Mouse (Mus musculus): Measurements from ENCODE around the gene Smyd2. TPM values are rescaled to one million over a fixed set of nuclear protein-coding genes. Genes with fewer than 3 reads are reported as not detected.

Gene Smyd2
- polyA plus RNA-seq, 1 experiment = 91.0 TPM

DNA sequence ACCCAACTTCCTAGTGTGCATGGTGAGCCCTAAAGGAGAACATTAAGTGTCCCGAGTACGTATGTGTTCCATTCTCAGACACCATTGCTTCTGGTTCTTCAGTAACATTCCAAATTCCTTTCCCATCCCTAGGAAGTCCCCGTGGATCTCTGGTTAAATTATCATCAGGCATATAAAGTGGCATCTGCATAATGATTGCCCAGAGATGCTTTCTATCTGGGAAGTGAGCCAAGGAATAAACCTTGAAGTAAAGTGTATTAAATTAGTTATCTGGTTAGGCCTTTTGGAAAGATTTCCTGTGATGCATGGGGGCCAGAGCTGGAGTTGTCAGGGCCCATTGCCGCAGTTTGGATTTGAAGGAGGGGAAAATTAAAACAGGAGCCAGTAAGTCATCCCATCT is 50.1 kb downstream of the Smyd2 start:
- Histone ChIP-seq H3ac (ENCODE audit: control insufficient read depth, insufficient read length, low read depth) (no peak overlapping the region), H3K27me3 (ENCODE audit: control insufficient read depth, insufficient read depth, insufficient read length) (no peaks in the 10 kb centered on the region), H3K4me3 (ENCODE audit: insufficient read depth, poor library complexity, severe bottlenecking) (no peak overlapping the region), H3K79me3 (ENCODE audit: low read depth) (no peaks in the 10 kb centered on the region), H3K36me3 (ENCODE audit: control insufficient read depth, insufficient read depth) (peaks cover 27% of the 10 kb centered on the region), H3K79me2 (ENCODE audit: control insufficient read depth, insufficient read depth) (no peaks in the 10 kb centered on the region)
- no peak for TF ChIP-seq CTCF (IDR thresholded peaks at IDR 0.05; ENCODE audit: control insufficient read depth, insufficient read depth, insufficient read length)
- no peak for TF ChIP-seq MAX (IDR thresholded peaks at IDR 0.05)
- no peak for TF ChIP-seq CEBPB (IDR thresholded peaks at IDR 0.05; ENCODE audit: low read depth)
- no peak for TF ChIP-seq MYOD1 (IDR thresholded peaks at IDR 0.05; ENCODE audit: control insufficient read depth, insufficient read length, low read depth)
- no peak for TF ChIP-seq FOSL1 (IDR thresholded peaks at IDR 0.05; ENCODE audit: insufficient read depth, low read length, poor library complexity, severe bottlenecking)
- no peak for TF ChIP-seq USF1 (IDR thresholded peaks at IDR 0.05; ENCODE audit: low read depth)
- TF ChIP-seq MYOG (IDR thresholded peaks at IDR 0.05; ENCODE audit: control insufficient read depth, extremely low read depth, insufficient read length) = no peak

DNA sequence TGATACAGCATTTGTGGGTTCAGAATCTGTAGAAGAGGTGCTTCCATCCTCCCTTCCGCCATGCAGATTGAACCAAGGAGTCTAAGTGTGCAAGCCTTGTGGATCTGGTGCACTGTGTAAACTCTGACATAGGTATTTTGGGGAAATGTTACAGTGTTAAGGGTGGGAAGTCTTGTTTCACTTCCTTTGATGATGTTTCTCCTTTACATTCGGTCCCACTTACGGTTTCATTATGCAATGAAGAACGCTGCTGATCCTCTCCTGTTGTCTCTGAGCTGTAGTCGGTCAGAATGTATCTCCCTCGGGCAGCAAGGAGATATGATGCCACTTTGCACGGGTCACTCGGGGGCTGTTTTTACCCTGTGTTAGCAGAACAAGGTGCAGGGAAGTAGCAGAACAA is 50.5 kb downstream of the Smyd2 start:
- Histone ChIP-seq H3K27me3 (ENCODE audit: control insufficient read depth, insufficient read depth, insufficient read length) (no peaks in the 10 kb centered on the region), H3K79me3 (ENCODE audit: low read depth) (no peaks in the 10 kb centered on the region), H3K79me2 (ENCODE audit: control insufficient read depth, insufficient read depth) (no peaks in the 10 kb centered on the region), H3K36me3 (ENCODE audit: control insufficient read depth, insufficient read depth) (peaks cover 25% of the 10 kb centered on the region), H3K4me3 (ENCODE audit: insufficient read depth, poor library complexity, severe bottlenecking) (no peak overlapping the region), H3ac (ENCODE audit: control insufficient read depth, insufficient read length, low read depth) (no peak overlapping the region)
- TF ChIP-seq CTCF (IDR thresholded peaks at IDR 0.05; ENCODE audit: control insufficient read depth, insufficient read depth, insufficient read length) (no peak), MYOG (IDR thresholded peaks at IDR 0.05; ENCODE audit: control insufficient read depth, extremely low read depth, insufficient read length) (no peak), USF1 (IDR thresholded peaks at IDR 0.05; ENCODE audit: low read depth) (no peak), MYOD1 (IDR thresholded peaks at IDR 0.05; ENCODE audit: control insufficient read depth, insufficient read length, low read depth) (no peak), FOSL1 (IDR thresholded peaks at IDR 0.05; ENCODE audit: insufficient read depth, low read length, poor library complexity, severe bottlenecking) (no peak), CEBPB (IDR thresholded peaks at IDR 0.05; ENCODE audit: low read depth) (no peak), MAX (IDR thresholded peaks at IDR 0.05) (no peak)

DNA sequence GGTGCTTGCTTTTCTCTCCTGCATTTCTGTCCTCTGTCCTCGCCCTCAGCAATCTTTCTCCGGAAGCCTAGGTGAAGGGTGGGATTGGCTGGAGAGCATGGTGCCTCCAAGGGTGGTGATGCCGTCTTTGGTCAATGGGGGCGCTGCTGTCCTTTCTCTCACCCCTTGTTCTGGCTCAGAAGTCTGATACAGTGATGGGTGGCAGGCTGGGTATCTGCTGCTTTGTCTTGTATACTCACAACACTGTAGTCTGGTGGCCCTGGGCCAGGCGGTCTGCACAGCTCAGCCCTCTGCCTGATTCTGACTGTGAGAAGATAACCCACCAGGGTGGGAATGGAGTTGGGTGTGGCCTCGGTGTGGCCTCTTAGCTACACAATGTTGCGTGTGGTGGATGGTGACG is 51.6 kb downstream of the Smyd2 start:
- no peaks in the 10 kb centered on the region for H3K79me3 ChIP-seq (ENCODE audit: low read depth)
- H3ac ChIP-seq (ENCODE audit: control insufficient read depth, insufficient read length, low read depth) = no peak overlapping the region
- no peak overlapping the region for H3K4me3 ChIP-seq (ENCODE audit: insufficient read depth, poor library complexity, severe bottlenecking)
- no peaks in the 10 kb centered on the region for H3K79me2 ChIP-seq (ENCODE audit: control insufficient read depth, insufficient read depth)
- no peak for TF ChIP-seq FOSL1 (IDR thresholded peaks at IDR 0.05; ENCODE audit: insufficient read depth, low read length, poor library complexity, severe bottlenecking)
- TF ChIP-seq CTCF (IDR thresholded peaks at IDR 0.05; ENCODE audit: control insufficient read depth, insufficient read depth, insufficient read length) = peak; percentile 8
- TF ChIP-seq MYOG (IDR thresholded peaks at IDR 0.05; ENCODE audit: control insufficient read depth, extremely low read depth, insufficient read length) = no peak
- no peaks in the 10 kb centered on the region for H3K27me3 ChIP-seq (ENCODE audit: control insufficient read depth, insufficient read depth, insufficient read length)
- H3K36me3 ChIP-seq (ENCODE audit: control insufficient read depth, insufficient read depth) = peaks cover 34% of the 10 kb centered on the region

DNA sequence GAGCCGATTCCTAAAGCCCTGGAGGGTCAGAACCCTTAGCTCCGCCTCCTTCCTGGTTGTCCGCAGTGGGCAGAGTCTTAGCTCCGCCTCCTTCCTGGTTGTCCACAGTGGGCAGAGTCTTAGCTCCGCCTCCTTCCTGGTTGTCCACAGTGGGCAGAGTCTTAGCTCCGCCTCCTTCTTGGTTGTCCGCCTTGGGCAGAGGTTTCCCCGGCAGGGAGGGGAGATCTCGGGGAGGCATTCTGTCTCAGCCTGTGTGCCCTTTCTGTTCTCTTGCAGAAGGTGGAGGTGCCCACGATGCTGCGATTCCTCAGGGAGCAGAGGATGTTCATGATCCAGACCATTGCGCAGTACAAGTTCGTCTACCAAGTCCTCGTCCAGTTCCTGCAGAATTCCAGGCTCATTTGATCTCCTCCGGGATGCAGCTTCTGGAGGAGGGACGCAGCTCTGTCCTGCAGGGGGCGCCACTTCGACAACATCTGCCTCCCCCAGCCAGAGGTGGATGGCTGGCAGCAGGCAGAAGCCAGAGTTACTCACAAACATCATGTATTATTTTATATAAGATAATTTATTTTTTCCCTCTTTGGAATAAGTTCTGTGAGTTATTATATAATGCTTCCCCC is 52.4 kb downstream of the Smyd2 start:
- no peak for TF ChIP-seq CTCF (IDR thresholded peaks at IDR 0.05; ENCODE audit: control insufficient read depth, insufficient read depth, insufficient read length)
- TF ChIP-seq FOSL1 (IDR thresholded peaks at IDR 0.05; ENCODE audit: insufficient read depth, low read length, poor library complexity, severe bottlenecking) = no peak
- TF ChIP-seq MYOD1 (IDR thresholded peaks at IDR 0.05; ENCODE audit: control insufficient read depth, insufficient read length, low read depth) = no peak
- no peak for TF ChIP-seq MYOG (IDR thresholded peaks at IDR 0.05; ENCODE audit: control insufficient read depth, extremely low read depth, insufficient read length)
- TF ChIP-seq MAX (IDR thresholded peaks at IDR 0.05) = no peak
- no peak for TF ChIP-seq USF1 (IDR thresholded peaks at IDR 0.05; ENCODE audit: low read depth)
- TF ChIP-seq CEBPB (IDR thresholded peaks at IDR 0.05; ENCODE audit: low read depth) = no peak
- H3K36me3 ChIP-seq (ENCODE audit: control insufficient read depth, insufficient read depth) = peaks cover 42% of the 10 kb centered on the region
- H3K79me2 ChIP-seq (ENCODE audit: control insufficient read depth, insufficient read depth) = no peaks in the 10 kb centered on the region
- no peak overlapping the region for H3K4me3 ChIP-seq (ENCODE audit: insufficient read depth, poor library complexity, severe bottlenecking)
- H3K79me3 ChIP-seq (ENCODE audit: low read depth) = no peaks in the 10 kb centered on the region
- H3K27me3 ChIP-seq (ENCODE audit: control insufficient read depth, insufficient read depth, insufficient read length) = no peaks in the 10 kb centered on the region
- H3ac ChIP-seq (ENCODE audit: control insufficient read depth, insufficient read length, low read depth) = no peak overlapping the region

DNA sequence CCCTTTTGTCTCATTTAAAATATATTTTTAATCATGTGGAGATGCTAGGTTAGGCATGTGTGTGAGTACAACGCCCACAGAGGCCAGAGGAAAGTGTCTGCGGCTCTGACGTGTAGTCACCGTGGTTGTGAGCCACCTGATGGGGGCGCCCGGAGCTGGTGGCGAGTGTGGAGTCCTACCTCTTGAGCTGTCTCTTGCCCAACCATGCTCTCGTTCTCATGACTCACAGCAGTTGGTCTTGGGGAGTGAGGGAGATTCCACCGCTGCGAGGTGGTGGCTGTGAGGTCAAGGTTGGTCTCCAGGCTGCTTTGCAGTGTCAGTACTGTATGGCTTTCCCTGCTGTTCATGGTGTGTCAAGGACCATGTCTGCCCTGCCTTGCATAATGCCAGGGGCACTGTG is 54.1 kb downstream of the Smyd2 start:
- H3K4me3 ChIP-seq (ENCODE audit: insufficient read depth, poor library complexity, severe bottlenecking) = no peak overlapping the region
- H3K79me2 ChIP-seq (ENCODE audit: control insufficient read depth, insufficient read depth) = no peaks in the 10 kb centered on the region
- no peak overlapping the region for H3ac ChIP-seq (ENCODE audit: control insufficient read depth, insufficient read length, low read depth)
- no peaks in the 10 kb centered on the region for H3K79me3 ChIP-seq (ENCODE audit: low read depth)
- H3K36me3 ChIP-seq (ENCODE audit: control insufficient read depth, insufficient read depth) = peaks cover 56% of the 10 kb centered on the region
- no peak for TF ChIP-seq FOSL1 (IDR thresholded peaks at IDR 0.05; ENCODE audit: insufficient read depth, low read length, poor library complexity, severe bottlenecking)
- TF ChIP-seq MYOG (IDR thresholded peaks at IDR 0.05; ENCODE audit: control insufficient read depth, extremely low read depth, insufficient read length) = no peak
- no peak for TF ChIP-seq CTCF (IDR thresholded peaks at IDR 0.05; ENCODE audit: control insufficient read depth, insufficient read depth, insufficient read length)
- no peak for TF ChIP-seq MYOD1 (IDR thresholded peaks at IDR 0.05; ENCODE audit: control insufficient read depth, insufficient read length, low read depth)
- TF ChIP-seq MAX (IDR thresholded peaks at IDR 0.05) = no peak
- TF ChIP-seq USF1 (IDR thresholded peaks at IDR 0.05; ENCODE audit: low read depth) = no peak
- TF ChIP-seq CEBPB (IDR thresholded peaks at IDR 0.05; ENCODE audit: low read depth) = no peak
- H3K27me3 ChIP-seq (ENCODE audit: control insufficient read depth, insufficient read depth, insufficient read length) = no peaks in the 10 kb centered on the region

DNA sequence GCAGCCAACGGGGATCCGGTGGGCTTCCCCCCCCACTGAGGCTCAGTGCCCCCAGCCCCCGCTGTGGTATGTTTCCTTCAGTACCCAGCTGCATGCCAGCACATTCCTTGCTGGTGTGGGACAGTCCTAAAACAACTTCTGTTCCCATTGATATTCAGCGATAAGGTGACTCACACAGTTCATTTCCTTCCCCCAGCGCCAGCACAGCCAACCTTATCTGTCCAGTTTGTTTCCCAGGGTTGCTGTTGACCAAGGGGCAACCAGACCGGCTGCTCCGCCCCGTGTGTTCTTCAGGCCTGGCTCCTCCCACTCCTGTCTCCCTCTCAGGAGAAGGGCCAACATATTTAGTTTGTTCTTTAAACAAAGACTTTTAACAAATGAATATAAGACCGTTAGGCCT is 54.7 kb downstream of the Smyd2 start:
- Histone ChIP-seq H3K79me3 (ENCODE audit: low read depth) (no peaks in the 10 kb centered on the region), H3K79me2 (ENCODE audit: control insufficient read depth, insufficient read depth) (no peaks in the 10 kb centered on the region), H3K4me3 (ENCODE audit: insufficient read depth, poor library complexity, severe bottlenecking) (no peak overlapping the region), H3K27me3 (ENCODE audit: control insufficient read depth, insufficient read depth, insufficient read length) (no peaks in the 10 kb centered on the region), H3ac (ENCODE audit: control insufficient read depth, insufficient read length, low read depth) (no peak overlapping the region), H3K36me3 (ENCODE audit: control insufficient read depth, insufficient read depth) (peaks cover 55% of the 10 kb centered on the region)
- TF ChIP-seq MYOD1 (IDR thresholded peaks at IDR 0.05; ENCODE audit: control insufficient read depth, insufficient read length, low read depth) (peak; percentile 8), CTCF (IDR thresholded peaks at IDR 0.05; ENCODE audit: control insufficient read depth, insufficient read depth, insufficient read length) (no peak)
